Mouse (Mus musculus) heart, embryonic 13.5 days (tissue): ENCODE results near the gene Trim24. TPM values are rescaled to one million over a fixed set of nuclear protein-coding genes. Genes with fewer than 3 reads are reported as not detected.
A peak's percentile ranks its signal among the peaks of the same experiment; 100 is the strongest.
"Not testable (repeated sequence)": the region's sequence is repeated elsewhere in the genome, so short reads cannot be mapped to it uniquely, and the experiment has no call there.

Experiments used
- ATAC-seq: fragments of 200-750 bp; cut with Nextera tagmentation; 2 replicates; pipeline ENCODE4 v1.8.0; 2017; ENCODE audit warnings: moderate TSS enrichment; ENCODE audit not compliant: insufficient number of reproducible peaks, low FRiP score, low TSS enrichment; ENCODE audit errors: extremely low read depth
- H3K27ac ChIP-seq: fragments of 300-500 bp; sonication (generic); replicated peaks from 2 replicates; pipeline ENCODE4 v1.5.1; 2015; ENCODE audit warnings: moderate library complexity, mild to moderate bottlenecking, inconsistent platforms
- H3K27me3 ChIP-seq: fragments of 300-500 bp; sonication (generic); replicated peaks from 2 replicates; pipeline ENCODE4 v1.6.1; 2015; ENCODE audit warnings: mild to moderate bottlenecking, inconsistent platforms
- H3K36me3 ChIP-seq: fragments of 300-500 bp; sonication (generic); 2 replicates; pipeline ENCODE4 v1.6.1; 2015; ENCODE audit warnings: mild to moderate bottlenecking, inconsistent platforms
- H3K4me1 ChIP-seq: fragments of 300-500 bp; sonication (generic); 2 replicates; pipeline ENCODE4 v1.6.1; 2015; ENCODE audit warnings: inconsistent platforms
- H3K4me2 ChIP-seq: fragments of 300-500 bp; sonication (generic); 2 replicates; pipeline ENCODE4 v1.6.1; 2015; ENCODE audit warnings: inconsistent platforms, mild to moderate bottlenecking, moderate library complexity
- H3K4me3 ChIP-seq: fragments of 300-500 bp; sonication (generic); 2 replicates; pipeline ENCODE4 v1.5.1; 2015; ENCODE audit warnings: moderate library complexity, mild to moderate bottlenecking, inconsistent platforms
- H3K9ac ChIP-seq: fragments of 300-500 bp; sonication (generic); 2 replicates; pipeline ENCODE4 v1.6.1; 2015; ENCODE audit warnings: inconsistent platforms, mild to moderate bottlenecking, moderate library complexity
- H3K9me3 ChIP-seq: fragments of 300-500 bp; sonication (generic); 2 replicates; pipeline ENCODE4 v1.6.1; 2016; ENCODE audit warnings: inconsistent platforms
- WGBS: fragments of 180-500 bp; shearing (Covaris S2); methylation state at CpG from one replicate; pipeline ENCODE4 v1.1.7; 2015; ENCODE audit warnings: mixed read lengths; 5-methylcytosine and 5-hydroxymethylcytosine counted together
- polyA plus RNA-seq: library from polyadenylated mRNA; unstranded; fragments of >200 nt; fragmentation: Nextera tagmentation; extraction: Ambion mirVana; gene quantifications from 2 replicates; pipeline ENCODE4 v1.2.1, GENCODE M21; 2015

Trim24 gene
- polyA plus RNA-seq: 9.3 and 10.0 TPM in 2 replicates

- WGBS: under 1% methylated on average over 59 of the region's 89 CpGs
- Histone ChIP-seq H3K9me3 (peaks cover 31% of the 10 kb centered on the region), H3K27me3 (no peaks in the 10 kb centered on the region), H3K4me3 (peak within 1 kb of the TSS; percentile 93), H3K4me2 (peak within 1 kb of the TSS; percentile 73), H3K27ac (peak within 1 kb of the TSS; percentile 99), H3K4me1 (0 out of 2 replicates have a peak, but pooled peaks cover 4% of the 10 kb centered on the region), H3K9ac (peak within 1 kb of the TSS; percentile 97), H3K36me3 (peaks cover 32% of the 10 kb centered on the region)
- ATAC-seq: peak; percentile 98
Observed at GRCm38 (mm10) chr6:37870245-37871136, at the start of gene Trim24. Trim24 (plus strand) TSS chr6:37870811.

- Histone ChIP-seq H3K4me1 (no peaks in the 10 kb centered on the region), H3K27me3 (no peaks in the 10 kb centered on the region), H3K27ac (no peak overlapping the region), H3K9me3 (no peaks in the 10 kb centered on the region), H3K4me2 (no peak overlapping the region), H3K36me3 (no peaks in the 10 kb centered on the region), H3K9ac (no peak overlapping the region), H3K4me3 (no peak overlapping the region)
- 73% methylated on average over 6 of the region's 6 CpGs for WGBS
- ATAC-seq: no peak
Observed at GRCm38 (mm10) chr6:37821531-37822051, 49.0 kb upstream of the Trim24 start.

- H3K4me1 ChIP-seq: no peaks in the 10 kb centered on the region
- H3K4me3 ChIP-seq: no peak overlapping the region
- ATAC-seq: no peak
- no peak overlapping the region for H3K9ac ChIP-seq
- H3K36me3 ChIP-seq: no peaks in the 10 kb centered on the region
- no peaks in the 10 kb centered on the region for H3K27me3 ChIP-seq
- 82% methylated on average over 2 of the region's 2 CpGs for WGBS
- no peaks in the 10 kb centered on the region for H3K9me3 ChIP-seq
- H3K27ac ChIP-seq: no peak overlapping the region
- no peak overlapping the region for H3K4me2 ChIP-seq
Observed at GRCm38 (mm10) chr6:37822390-37822789, 48.2 kb upstream of the Trim24 start.

- no peak overlapping the region for H3K4me3 ChIP-seq
- WGBS: 79% methylated on average over 4 of the region's 4 CpGs
- H3K9me3 ChIP-seq: no peaks in the 10 kb centered on the region
- no peaks in the 10 kb centered on the region for H3K36me3 ChIP-seq
- H3K27ac ChIP-seq: no peak overlapping the region
- H3K9ac ChIP-seq: no peak overlapping the region
- no peaks in the 10 kb centered on the region for H3K27me3 ChIP-seq
- no peak overlapping the region for H3K4me2 ChIP-seq
- no peaks in the 10 kb centered on the region for H3K4me1 ChIP-seq
- no peak for ATAC-seq
Observed at GRCm38 (mm10) chr6:37823731-37824130, 46.9 kb upstream of the Trim24 start.

- H3K9me3 ChIP-seq, H3K4me2 ChIP-seq, H3K4me1 ChIP-seq, H3K36me3 ChIP-seq, H3K9ac ChIP-seq, H3K27ac ChIP-seq, H3K4me3 ChIP-seq, H3K27me3 ChIP-seq, ATAC-seq: not testable (repeated sequence)
- WGBS: 81% methylated on average over 7 of the region's 7 CpGs
Observed at GRCm38 (mm10) chr6:37825331-37826115, 45.1 kb upstream of the Trim24 start.

GRCm38 (mm10) chr6:37828955-37829354 lies 41.7 kb upstream of the Trim24 start:
- ATAC-seq: no peak
- no peaks in the 10 kb centered on the region for H3K27me3 ChIP-seq
- 85% methylated on average over 3 of the region's 3 CpGs for WGBS

GRCm38 (mm10) chr6:37829631-37830030 lies 41.0 kb upstream of the Trim24 start:
- Histone ChIP-seq H3K4me2 (no peak overlapping the region), H3K27me3 (no peaks in the 10 kb centered on the region), H3K9me3 (peaks cover 10% of the 10 kb centered on the region; the same call in 1 of the 2 replicates), H3K4me3 (no peak overlapping the region), H3K36me3 (no peaks in the 10 kb centered on the region), H3K9ac (no peak overlapping the region), H3K4me1 (no peaks in the 10 kb centered on the region), H3K27ac (no peak overlapping the region)
- ATAC-seq: no peak

More at GRCm38 (mm10) chr6:37828955-37829354, 41.7 kb upstream of the Trim24 start:
- Histone ChIP-seq H3K4me2 (no peak overlapping the region), H3K9me3 (peaks cover 10% of the 10 kb centered on the region; the same call in 1 of the 2 replicates), H3K36me3 (no peaks in the 10 kb centered on the region), H3K4me3 (no peak overlapping the region), H3K4me1 (no peaks in the 10 kb centered on the region), H3K27ac (no peak overlapping the region), H3K9ac (no peak overlapping the region)

- Histone ChIP-seq H3K27ac (no peak overlapping the region), H3K4me2 (no peak overlapping the region), H3K9me3 (peaks cover 10% of the 10 kb centered on the region; the same call in 1 of the 2 replicates), H3K4me3 (no peak overlapping the region), H3K9ac (no peak overlapping the region), H3K4me1 (no peaks in the 10 kb centered on the region), H3K36me3 (no peaks in the 10 kb centered on the region), H3K27me3 (no peaks in the 10 kb centered on the region)
- ATAC-seq: no peak
- 77% methylated on average over 1 of the region's 1 CpGs for WGBS
Observed at GRCm38 (mm10) chr6:37833691-37834090, 36.9 kb upstream of the Trim24 start.

- not testable (repeated sequence) for H3K4me2 ChIP-seq, H3K27ac ChIP-seq, H3K9me3 ChIP-seq, H3K4me1 ChIP-seq, ATAC-seq, H3K36me3 ChIP-seq, H3K4me3 ChIP-seq, H3K9ac ChIP-seq, H3K27me3 ChIP-seq
- 90% methylated on average over 2 of the region's 2 CpGs for WGBS
Observed at GRCm38 (mm10) chr6:37836951-37837565, 33.6 kb upstream of the Trim24 start.

- 74% methylated on average over 5 of the region's 5 CpGs for WGBS
- no peaks in the 10 kb centered on the region for H3K36me3 ChIP-seq
- ATAC-seq: no peak
Observed at GRCm38 (mm10) chr6:37842779-37843605, 27.6 kb upstream of the Trim24 start.

More at GRCm38 (mm10) chr6:37842779-37843605, 27.6 kb upstream of the Trim24 start:
- Histone ChIP-seq H3K9me3 (no peaks in the 10 kb centered on the region; the same call in 1 of the 2 replicates), H3K27me3 (no peaks in the 10 kb centered on the region), H3K9ac (no peak overlapping the region), H3K4me1 (0 out of 2 replicates have a peak, but pooled peaks cover 2% of the 10 kb centered on the region), H3K4me3 (no peak overlapping the region), H3K4me2 (no peak overlapping the region), H3K27ac (no peak overlapping the region)
